Mouse (Mus musculus): Measurements from ENCODE around the gene Tigd4. TPM values are rescaled to one million over a fixed set of nuclear protein-coding genes. Genes with fewer than 3 reads are reported as not detected.

The Tigd4 gene
- polyA plus RNA-seq, 1 experiment: not detected

DNA sequence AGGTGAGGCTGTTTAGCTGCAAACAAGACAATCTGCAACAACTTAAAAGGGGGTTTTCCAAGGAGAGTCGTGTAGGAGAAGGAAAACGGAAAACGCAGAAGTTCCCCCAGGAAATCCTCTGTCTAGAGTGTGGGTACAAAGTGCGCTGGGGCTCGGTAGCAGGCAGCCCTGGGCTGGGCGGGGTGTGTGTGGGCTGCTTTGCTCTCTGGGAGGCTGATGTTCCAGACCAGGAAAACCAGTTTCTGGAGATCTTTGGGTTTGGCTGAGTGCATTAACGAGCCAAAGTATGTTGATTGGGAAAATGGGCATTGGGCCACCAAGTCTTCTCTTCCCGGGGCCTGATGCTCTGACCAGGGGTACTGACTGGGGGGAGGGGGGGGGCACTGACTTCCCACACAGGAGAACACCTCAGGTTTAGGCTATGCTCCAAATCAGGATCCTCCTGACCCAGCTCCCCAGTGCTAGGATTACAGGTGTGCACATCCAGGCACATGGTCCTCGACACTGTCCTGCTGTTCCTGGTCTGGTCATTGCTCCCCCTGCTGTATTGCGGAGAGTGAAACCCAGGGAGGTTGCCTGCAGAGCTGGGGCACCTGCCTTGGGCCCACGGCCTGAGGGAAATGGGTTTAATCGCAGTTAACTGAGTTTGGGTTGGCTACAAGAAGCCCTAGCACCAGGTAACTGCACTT is 44.7 kb downstream of the Tigd4 start:
- 0 out of 2 replicates have a peak, but pooled peaks cover 4% of the 10 kb centered on the region for H3K4me1 ChIP-seq (ENCODE audit: control insufficient read depth, insufficient read depth, insufficient read length, low read length)
- H3K27ac ChIP-seq (replicated peaks; ENCODE audit: low read depth, low read length): no peak overlapping the region
- no peak overlapping the region for H3K4me3 ChIP-seq (ENCODE audit: insufficient read depth, low read depth, low read length)

DNA sequence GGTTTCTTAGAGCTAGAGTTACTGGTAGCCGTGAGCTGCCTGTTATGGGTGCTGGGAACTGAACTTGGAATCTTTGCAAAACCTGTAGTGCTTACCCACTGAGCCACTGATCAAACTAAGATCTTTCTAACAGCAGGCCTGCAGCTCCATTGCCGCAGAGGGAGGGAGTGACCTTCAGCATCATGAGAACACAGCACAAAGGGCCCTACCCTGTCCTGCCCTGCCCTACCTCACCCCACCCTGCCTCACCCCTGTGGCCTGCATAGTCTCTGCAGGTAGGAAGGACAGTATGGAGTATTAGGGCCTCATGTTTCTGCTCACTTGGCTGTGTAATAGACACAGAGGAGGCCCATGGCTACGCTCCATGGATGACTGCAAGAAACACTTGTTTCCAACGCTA is 45.5 kb downstream of the Tigd4 start:
- H3K27ac ChIP-seq (replicated peaks; ENCODE audit: low read depth, low read length): no peak overlapping the region
- H3K4me3 ChIP-seq (ENCODE audit: insufficient read depth, low read depth, low read length): no peak overlapping the region
- H3K4me1 ChIP-seq (ENCODE audit: control insufficient read depth, insufficient read depth, insufficient read length, low read length): 0 out of 2 replicates have a peak, but pooled peaks cover 4% of the 10 kb centered on the region

DNA sequence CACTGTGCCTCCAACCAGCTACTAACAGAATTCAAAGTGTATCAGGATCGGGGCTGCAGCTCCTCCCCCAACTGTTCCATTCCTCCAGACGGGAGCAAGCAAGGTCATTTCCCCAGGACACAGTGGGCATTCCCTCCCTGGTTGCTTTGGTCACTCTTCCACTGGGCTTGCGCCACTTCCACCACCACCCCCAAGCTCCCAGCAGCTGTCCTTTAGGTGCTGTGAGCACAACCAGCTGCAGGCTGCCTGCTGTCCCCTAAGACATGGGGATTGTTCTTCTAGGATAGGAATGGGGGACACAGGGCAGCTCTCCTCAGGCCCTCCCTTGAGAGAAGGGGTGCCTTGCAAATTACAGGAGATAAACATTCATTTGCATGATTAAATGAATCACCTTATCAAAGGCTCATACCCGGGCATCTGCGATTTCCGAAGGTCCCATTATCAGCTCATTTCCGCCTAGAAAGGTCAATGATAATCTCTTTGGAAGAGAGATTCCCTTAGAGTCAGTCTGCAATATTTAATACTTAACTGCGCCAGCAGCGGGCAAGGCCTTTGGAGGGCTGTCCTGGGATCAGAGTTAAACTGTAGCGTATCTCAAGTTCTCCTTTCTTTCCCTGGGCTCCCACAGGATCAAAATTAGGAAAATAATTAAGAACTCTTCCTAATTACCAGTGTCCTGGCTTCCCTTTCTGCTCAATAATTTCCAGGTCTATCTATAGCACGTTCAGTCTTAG is 46.6 kb downstream of the Tigd4 start:
- Histone ChIP-seq H3K4me3 (ENCODE audit: insufficient read depth, low read depth, low read length) (no peak overlapping the region), H3K27ac (replicated peaks; ENCODE audit: low read depth, low read length) (no peak overlapping the region), H3K4me1 (ENCODE audit: control insufficient read depth, insufficient read depth, insufficient read length, low read length) (0 out of 2 replicates have a peak, but pooled peaks cover 4% of the 10 kb centered on the region)

DNA sequence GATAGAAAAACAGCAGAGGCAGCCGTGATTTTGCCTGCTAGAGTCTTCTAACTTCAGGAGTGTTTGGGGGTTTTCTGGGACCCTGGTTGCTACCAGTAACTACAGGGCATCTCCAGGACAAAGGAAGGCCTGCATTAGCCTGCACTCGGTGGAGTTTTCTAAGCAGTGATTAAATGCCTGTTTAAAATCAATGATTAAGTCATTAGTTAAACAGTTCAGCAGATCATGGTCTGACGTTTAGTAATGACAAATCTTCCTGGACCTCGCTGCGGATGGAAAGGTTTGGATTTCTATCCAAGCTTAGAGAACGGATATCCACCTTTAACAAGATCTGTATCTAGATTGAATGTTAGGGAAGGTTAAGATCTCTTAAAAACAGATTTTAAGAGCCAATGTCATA is 47.2 kb downstream of the Tigd4 start:
- no peak overlapping the region for H3K27ac ChIP-seq (replicated peaks; ENCODE audit: low read depth, low read length)
- H3K4me1 ChIP-seq (ENCODE audit: control insufficient read depth, insufficient read depth, insufficient read length, low read length): 0 out of 2 replicates have a peak, but pooled peaks cover 4% of the 10 kb centered on the region
- no peak overlapping the region for H3K4me3 ChIP-seq (ENCODE audit: insufficient read depth, low read depth, low read length)

DNA sequence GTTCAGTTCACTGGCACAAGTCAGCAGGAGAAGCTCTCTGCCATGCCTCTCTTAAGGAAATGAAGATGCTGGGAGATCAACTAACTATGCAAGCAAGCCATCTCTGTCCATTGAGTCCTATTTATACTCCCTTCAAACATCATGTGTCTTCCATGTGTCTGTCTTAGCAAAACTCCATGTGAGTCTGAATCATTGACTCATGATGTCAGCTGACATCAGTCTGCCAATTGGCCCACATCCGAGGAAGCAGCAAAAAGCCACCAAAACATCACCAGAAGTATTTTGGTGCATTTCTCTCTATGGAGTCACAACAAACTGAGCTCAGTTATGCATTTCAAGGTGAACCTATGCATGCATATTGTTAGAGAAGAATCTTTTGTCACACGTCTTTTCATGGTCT is 48.0 kb downstream of the Tigd4 start:
- Histone ChIP-seq H3K4me1 (ENCODE audit: control insufficient read depth, insufficient read depth, insufficient read length, low read length) (peaks cover 4% of the 10 kb centered on the region; the same call in 1 of the 2 replicates), H3K27ac (replicated peaks; ENCODE audit: low read depth, low read length) (no peak overlapping the region), H3K4me3 (ENCODE audit: insufficient read depth, low read depth, low read length) (no peak overlapping the region)

DNA sequence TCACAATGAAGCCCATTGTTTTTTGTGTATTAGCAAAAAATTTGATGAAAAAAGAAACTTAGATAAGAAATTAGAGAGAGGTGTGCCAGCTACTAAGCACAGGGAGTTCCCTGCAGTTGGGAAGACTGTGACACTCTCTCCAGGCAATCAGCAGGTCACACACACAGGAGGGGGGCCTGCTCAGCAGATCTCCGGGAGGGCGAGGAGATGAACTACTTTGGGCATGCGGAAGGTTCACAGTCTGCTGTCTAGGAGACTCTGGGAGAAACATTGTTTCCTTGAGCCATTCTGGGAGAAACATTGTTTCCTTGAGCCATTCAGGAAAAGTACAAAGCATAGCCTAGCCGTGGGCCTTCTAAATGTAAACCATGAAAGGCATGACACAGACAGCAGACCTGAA is 49.6 kb downstream of the Tigd4 start:
- Histone ChIP-seq H3K4me1 (ENCODE audit: control insufficient read depth, insufficient read depth, insufficient read length, low read length) (peaks cover 6% of the 10 kb centered on the region; the same call in 1 of the 2 replicates), H3K27ac (replicated peaks; ENCODE audit: low read depth, low read length) (no peak overlapping the region), H3K4me3 (ENCODE audit: insufficient read depth, low read depth, low read length) (no peak overlapping the region)

DNA sequence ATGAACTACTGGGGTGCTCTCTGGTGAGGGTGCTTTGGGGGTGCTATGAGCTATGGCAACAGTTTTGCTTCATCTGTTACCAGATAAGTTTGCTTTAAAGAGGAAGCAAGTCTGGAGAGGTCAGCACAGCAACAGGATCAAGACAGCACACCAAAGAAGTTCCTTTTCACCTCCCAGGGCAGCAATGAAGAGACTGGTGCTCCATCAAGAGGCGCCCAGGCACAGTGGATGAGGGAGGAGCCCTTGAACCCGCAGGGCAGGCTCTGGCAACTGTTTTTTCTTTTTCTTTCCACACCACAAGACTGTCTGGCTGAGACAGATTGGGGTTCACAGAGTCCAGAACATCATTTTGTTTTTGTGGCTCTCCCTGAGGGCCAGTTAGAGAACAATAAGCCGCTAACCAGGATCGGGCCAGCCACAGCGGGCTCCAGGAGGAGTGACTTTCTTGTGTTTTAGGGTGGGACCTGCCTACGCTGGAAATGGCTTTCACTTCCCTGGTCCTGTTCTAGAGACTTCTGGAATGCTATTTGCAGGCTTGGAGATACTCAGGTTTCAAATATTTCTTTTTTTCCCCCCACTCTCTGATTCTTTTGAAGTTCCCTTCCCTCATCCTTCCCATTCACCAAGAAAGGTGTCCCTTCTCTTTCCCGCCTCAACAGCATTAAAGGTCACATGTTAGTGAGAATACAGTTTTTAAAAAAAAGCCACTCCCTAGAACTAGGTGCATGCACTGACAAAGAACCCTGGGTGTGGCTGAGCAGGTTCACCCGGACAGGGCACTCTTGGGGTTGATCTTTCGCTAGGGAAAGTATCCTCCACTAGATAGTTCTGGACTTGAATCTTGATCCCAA is 52.0 kb downstream of the Tigd4 start:
- Histone ChIP-seq H3K27ac (replicated peaks; ENCODE audit: low read depth, low read length) (no peak overlapping the region), H3K4me1 (ENCODE audit: control insufficient read depth, insufficient read depth, insufficient read length, low read length) (peaks cover 2% of the 10 kb centered on the region; the same call in 1 of the 2 replicates), H3K4me3 (ENCODE audit: insufficient read depth, low read depth, low read length) (no peak overlapping the region)

DNA sequence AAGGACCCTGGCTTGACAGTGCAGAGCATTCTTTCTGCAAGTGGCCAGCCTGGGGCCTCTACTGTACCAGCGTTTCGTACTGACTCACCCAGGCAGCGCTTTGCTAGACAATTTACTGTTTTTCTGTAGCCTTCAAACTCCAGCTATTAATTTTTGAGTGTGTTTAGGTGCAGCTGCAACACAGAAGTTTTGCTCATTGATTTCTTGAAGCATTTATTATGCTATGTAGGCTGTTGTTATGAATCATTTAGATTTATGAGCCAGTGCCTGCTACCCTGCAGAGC is 52.6 kb downstream of the Tigd4 start:
- Histone ChIP-seq H3K4me1 (ENCODE audit: control insufficient read depth, insufficient read depth, insufficient read length, low read length) (peaks cover 2% of the 10 kb centered on the region; the same call in 1 of the 2 replicates), H3K27ac (replicated peaks; ENCODE audit: low read depth, low read length) (0 out of 2 replicates have a peak overlapping the region, but pooled peaks have one; percentile 13)

DNA sequence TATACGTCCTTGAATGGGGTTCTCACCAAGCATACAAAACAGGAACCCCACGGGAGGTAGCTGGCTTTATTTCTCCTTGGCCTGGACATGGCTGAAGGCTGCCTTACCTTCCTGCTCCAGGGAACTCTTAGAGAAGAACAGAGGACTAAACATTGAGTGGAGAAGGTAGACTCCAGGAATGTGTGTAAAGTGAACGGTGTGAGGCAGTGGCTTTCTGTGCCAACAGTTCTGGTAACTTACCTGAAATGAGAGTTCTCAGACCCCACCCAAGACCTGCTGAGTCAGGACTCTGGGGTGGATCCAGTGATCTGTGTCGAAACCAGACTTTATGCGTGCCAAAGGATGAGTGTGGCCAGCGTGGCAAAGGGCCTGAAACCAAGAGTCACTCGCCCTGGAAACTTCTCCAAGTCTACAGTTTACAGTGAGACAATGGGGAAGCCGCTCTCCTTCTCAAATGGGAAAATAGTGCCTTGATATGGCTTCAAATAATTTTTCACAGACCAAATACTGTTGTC is 53.0 kb downstream of the Tigd4 start:
- H3K27ac ChIP-seq (replicated peaks; ENCODE audit: low read depth, low read length): 0 out of 2 replicates have a peak overlapping the region, but pooled peaks have one; percentile 13
- no peak overlapping the region for H3K4me3 ChIP-seq (ENCODE audit: insufficient read depth, low read depth, low read length)

More for the DNA sequence above, 52.6 kb downstream of the Tigd4 start:
- H3K4me3 ChIP-seq (ENCODE audit: insufficient read depth, low read depth, low read length): no peak overlapping the region

More for the DNA sequence above, 53.0 kb downstream of the Tigd4 start:
- H3K4me1 ChIP-seq (ENCODE audit: control insufficient read depth, insufficient read depth, insufficient read length, low read length): peaks cover 2% of the 10 kb centered on the region; the same call in 1 of the 2 replicates

Other genes with a start within 250 kb of the Tigd4 start
- 2.0 and 4.1 TPM in 2 replicates for gene Fhdc1, start 113.1 kb upstream of the Tigd4 start, polyA plus RNA-seq (2012; ENCODE audit: insufficient read depth, insufficient read length, missing spikeins)
- gene Arfip1, start 10.9 kb upstream of the Tigd4 start, polyA plus RNA-seq (2012; ENCODE audit: insufficient read depth, insufficient read length, missing spikeins): 24.8 and 28.3 TPM in 2 replicates
- gene Tmem154, start 72.6 kb downstream of the Tigd4 start, polyA plus RNA-seq (2012; ENCODE audit: insufficient read depth, insufficient read length, missing spikeins): 0.91 TPM in 1 of 2 replicates, not detected in the other
- gene Fbxw7, start 221.7 kb downstream of the Tigd4 start, polyA plus RNA-seq (2012; ENCODE audit: insufficient read depth, insufficient read length, missing spikeins): 7.5 and 7.7 TPM in 2 replicates

All from brown adipose tissue, adult 24 weeks (tissue).